Mouse (Mus musculus): Measurements from ENCODE around the gene Scn4a.
"Not testable (repeated sequence)": the region's sequence is repeated elsewhere in the genome, so short reads cannot be mapped to it uniquely, and the experiment has no call there.

Scn4a gene

DNA sequence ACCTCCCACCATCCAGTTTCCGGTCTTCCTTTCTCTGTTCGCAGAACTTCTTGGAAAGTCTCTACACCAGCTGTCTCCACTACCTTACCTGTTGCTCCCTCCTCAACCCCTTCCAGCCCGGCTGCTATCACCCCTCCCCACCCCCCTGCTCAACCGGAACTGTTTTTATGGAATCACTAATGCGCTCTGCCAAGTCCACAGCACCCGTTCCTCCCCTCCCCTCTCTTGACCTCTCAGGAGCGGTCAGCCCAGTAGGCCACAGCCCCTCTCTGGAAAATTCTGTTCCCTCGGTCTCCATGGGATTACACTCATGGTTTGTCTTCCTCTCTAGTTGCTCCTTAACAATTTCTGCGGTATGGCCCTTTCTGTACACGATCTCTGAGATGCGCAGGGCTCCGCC, at the start of gene Scn4a:
Gene Scn4a, minus strand, starts transcription at position 101 of the 400 bp plus-strand sequence.
- DNase-seq (ENCODE audit: low spot score) = no peak

GRCm38 (mm10) chr11:106398481-106398880, 45.4 kb upstream of the Scn4a start:
- DNase-seq (ENCODE audit: low spot score) = no peak

DNA sequence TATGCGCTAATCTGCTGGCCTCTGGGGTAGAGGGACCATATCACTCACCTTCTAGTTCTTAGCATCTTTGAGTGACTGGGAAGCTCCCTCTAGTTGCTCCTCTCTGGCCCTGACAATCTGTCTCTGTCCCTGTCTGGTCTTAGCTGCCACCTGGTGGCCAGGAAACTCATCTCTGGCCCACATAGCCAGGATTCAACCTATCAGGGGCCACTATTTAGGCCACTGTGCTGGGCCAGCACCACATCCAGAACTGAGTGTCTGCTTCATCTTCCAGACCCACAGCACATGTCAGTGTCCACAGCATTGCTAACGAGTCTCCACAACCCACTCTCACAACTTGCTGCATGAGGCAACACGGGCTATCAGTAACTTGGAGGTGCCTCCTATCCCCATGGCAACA, 44.6 kb upstream of the Scn4a start:
- no peak for DNase-seq (ENCODE audit: low spot score)

DNA sequence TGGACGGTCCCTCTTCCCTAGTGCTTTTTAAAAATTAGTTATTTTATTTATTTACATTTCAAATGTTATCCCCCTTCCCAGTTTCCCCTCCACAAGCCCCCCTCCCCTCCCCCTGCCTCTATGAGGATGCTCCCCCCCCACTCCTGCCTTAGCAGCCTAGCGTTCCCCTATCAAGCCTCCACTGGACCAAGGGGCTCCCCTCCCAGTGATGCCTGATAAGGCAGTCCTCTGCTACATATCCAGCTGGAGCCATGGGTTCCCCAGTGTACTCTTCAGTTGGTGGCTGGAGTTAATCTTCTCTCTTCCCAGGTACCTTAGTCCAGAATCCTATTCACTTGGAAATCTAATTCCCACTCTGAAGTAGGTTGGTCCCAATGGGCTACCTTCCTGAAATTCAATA, 41.0 kb upstream of the Scn4a start:
- DNase-seq (ENCODE audit: low spot score) = not testable (repeated sequence)

- DNase-seq (ENCODE audit: low spot score) = no peak
Observed at GRCm38 (mm10) chr11:106393331-106393616, 40.2 kb upstream of the Scn4a start.

DNA sequence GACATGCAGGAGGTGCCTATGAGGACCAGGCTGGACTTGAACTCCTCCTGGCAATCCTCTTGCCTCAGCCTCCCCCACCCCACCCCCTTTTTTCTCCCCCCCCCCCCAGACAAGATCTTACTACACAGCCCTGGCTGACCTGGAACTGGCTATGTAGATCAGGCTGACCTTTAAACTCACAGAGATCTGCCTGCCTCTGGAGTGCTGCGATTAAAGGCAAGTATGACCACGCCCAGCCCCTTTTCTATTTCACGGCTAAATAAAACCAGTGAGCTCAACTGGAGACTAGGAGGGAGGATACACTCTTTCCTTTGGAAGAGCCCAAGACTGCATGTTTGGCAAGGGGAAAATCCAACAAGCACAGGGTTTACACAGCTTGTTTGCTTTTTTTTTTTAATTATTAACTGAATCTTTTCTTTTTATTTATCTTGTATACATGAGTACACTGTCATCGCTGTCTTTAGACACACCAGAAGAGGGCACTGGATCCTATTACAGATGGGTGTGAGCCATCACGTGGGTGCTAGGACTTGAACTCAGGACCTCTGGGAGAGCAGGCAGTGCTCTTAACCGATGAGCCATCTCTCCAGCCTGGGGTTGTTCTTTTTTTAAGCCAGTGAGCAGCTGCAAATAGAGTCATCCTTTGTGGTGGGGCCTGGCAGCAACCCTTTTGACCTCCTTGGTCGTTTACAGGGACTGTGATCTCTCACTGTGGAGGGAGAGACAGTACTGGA, 39.7 kb upstream of the Scn4a start:
- DNase-seq (ENCODE audit: low spot score) = no peak

- DNase-seq (ENCODE audit: low spot score) = peak; percentile 68
Observed at GRCm38 (mm10) chr11:106391546-106392188, 38.6 kb upstream of the Scn4a start.

DNA sequence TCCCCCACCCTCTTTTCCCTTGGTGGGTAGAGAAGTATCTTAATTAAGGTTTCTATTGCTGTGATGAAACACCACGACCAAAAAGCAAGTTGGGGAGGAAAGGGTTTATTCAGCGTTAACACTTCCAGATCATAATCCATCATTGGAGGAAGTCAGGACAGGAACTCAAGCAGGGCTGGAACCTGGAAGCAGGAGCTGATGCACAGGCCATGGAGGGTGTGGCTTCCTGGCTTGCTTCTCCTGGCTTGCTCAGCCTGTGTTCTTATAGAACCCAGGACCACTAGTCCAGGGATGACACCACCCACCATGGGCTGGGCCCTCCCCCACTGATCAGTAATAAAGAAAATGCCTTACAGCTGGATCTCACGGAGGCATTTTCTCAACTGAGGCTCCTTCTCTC, 37.7 kb upstream of the Scn4a start:
- DNase-seq (ENCODE audit: low spot score) = no peak

- no peak for DNase-seq (ENCODE audit: low spot score)
Observed at GRCm38 (mm10) chr11:106389611-106390010, 36.5 kb upstream of the Scn4a start.

GRCm38 (mm10) chr11:106387791-106388216, 34.7 kb upstream of the Scn4a start, which contains the start of gene Icam2:
TSS of gene Icam2 (minus strand) at chr11:106388075.
- DNase-seq (ENCODE audit: low spot score) = no peak

- DNase-seq (ENCODE audit: low spot score) = no peak
Observed at GRCm38 (mm10) chr11:106387020-106387419, 33.9 kb upstream of the Scn4a start.

DNA sequence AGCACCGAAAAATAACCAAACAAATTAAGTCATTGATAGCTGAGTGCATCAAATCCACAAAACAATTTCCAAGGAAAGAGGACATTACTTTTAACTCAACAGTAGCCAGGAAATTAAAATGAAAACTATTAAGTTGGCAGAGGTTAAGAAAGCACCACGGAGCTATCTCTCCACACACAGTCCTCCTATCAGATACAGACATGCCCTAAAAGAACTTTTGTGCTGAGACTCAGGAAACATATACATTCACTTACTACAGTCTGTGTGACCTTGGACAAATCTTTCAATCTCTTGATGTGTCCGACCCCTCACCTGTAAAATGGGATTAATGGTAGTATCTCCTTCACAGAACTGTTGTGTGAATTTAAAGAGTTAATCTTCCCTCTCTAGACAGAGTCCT, 33.3 kb upstream of the Scn4a start:
- no peak for DNase-seq (ENCODE audit: low spot score)

DNA sequence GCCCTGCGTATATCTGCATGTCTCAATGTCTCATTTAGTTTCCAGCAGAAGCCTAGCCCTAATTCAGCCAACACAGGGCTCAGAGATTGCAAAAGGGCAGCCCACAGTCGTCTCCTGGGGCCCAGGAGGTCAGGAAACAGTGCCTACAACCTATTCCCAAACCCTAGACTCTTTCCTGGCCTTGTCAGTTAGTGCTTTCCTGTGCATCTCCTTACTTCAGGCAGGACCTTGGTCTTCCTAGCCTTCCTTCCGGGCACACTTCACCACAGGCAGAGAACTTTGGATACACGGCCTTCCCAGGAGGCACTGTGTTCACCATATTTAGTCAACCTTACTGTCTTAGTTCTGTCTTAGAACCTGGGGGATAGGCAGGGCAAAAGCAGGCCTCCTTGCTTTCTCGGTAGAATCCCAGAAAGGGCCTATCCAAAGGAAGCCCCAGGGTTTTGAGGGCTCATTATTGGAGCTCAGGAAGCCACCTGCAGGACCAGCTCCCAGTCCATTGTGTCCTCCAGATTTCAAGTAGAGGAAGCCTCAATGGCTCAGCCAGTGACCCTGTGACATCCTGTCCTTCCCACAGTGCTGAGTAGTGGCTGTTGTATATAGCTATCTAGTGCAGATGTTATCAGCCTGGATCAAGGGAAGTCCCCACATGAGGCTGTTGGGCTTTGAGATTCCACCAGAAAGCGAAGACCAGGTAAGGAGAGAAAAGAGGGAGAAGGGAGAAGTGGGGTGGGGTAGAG, 30.1 kb upstream of the Scn4a start:
- DNase-seq (ENCODE audit: low spot score) = no peak

DNA sequence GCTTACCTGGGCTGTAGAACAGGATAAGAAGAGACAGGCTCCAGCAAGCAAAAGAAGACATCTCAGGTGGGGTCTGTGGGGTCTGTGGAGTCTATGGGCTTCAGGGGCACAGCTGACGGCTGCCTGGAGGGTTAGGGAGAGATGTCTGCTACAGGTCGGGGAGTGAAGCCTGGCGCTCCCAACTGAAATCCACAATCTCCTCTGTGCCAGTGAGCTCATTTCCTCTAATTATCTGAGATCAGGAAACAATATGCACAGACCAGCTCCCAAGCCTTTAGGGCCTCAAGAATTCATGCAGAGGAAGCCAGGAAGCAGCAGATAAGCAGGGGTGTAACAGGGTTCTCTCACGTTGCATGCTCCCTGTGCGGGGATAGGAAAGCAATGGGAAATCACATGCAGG, 29.3 kb upstream of the Scn4a start:
- no peak for DNase-seq (ENCODE audit: low spot score)

- DNase-seq (ENCODE audit: low spot score) = no peak
Observed at GRCm38 (mm10) chr11:106381883-106382282, 28.8 kb upstream of the Scn4a start.

DNA sequence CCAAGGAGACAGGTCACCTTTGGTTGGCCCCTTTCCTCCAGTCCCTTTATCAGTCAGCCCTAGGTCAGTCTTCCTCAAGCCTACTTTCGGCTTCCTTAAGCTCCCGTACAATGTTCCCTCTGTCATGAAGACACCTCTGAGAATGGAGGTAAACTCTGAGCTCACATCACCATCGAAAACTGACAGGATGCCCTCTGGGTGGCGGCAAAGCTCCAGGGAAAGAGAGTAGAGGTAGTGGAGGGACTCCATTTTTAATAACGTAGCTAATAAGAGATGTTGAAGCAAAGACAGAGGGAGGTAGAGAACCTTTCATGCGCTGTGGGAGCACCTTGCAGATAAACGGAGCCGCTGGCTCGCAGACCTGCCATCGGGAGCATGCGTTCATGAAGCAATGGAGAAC, 27.9 kb upstream of the Scn4a start:
- no peak for DNase-seq (ENCODE audit: low spot score)

- no peak for DNase-seq (ENCODE audit: low spot score)
Observed at GRCm38 (mm10) chr11:106374979-106375378, 21.9 kb upstream of the Scn4a start.

GRCm38 (mm10) chr11:106374559-106374958, 21.5 kb upstream of the Scn4a start:
- no peak for DNase-seq (ENCODE audit: low spot score)

GRCm38 (mm10) chr11:106373998-106374397, 20.9 kb upstream of the Scn4a start:
- no peak for DNase-seq (ENCODE audit: low spot score)

DNA sequence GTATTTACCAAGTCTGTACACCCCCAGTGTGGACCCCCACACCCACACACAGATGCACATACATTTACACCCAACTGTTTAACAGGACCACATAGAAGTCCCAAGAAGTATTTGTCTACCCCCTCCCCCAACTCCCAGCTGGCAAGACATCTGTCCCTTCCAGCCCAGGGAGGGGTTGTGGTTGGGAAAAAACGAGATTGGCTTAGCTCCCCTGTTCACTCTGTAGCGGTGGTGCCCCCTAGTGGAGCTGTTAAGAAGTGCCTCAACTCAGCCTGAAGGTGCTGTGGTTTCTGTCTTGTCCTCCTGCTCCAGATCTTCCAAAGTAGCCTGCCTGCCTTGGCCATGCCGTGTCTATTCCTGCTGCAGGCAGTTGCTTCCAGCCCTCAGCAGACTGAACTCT, 13.2 kb upstream of the Scn4a start:
- DNase-seq (ENCODE audit: low spot score) = peak; percentile 61

DNA sequence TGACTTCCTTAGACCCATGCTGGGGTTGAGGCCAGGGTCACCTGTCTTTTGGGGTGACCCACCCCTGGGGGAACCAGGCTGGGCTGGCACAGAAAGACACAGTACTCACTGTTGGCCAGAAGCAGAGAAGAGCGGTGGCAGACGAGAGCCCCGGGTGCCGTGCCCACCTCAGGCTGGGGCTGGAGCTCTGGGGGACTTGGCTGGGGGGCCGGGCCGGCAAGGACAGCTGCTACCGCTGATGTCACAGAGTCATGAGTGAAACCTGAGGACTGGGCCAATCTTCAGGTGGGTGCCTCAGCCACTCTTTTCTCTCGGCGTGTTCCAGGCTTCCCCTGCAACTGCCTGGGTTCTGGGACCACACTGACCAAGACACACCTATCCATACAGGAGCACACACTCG, 12.3 kb upstream of the Scn4a start, which contains the start of gene Prr29:
Gene Prr29, plus strand, starts transcription at position 107 of the 400 bp plus-strand sequence.
- no peak for DNase-seq (ENCODE audit: low spot score)

- no peak for DNase-seq (ENCODE audit: low spot score)
Observed at GRCm38 (mm10) chr11:106364712-106365111, 11.6 kb upstream of the Scn4a start.

DNA sequence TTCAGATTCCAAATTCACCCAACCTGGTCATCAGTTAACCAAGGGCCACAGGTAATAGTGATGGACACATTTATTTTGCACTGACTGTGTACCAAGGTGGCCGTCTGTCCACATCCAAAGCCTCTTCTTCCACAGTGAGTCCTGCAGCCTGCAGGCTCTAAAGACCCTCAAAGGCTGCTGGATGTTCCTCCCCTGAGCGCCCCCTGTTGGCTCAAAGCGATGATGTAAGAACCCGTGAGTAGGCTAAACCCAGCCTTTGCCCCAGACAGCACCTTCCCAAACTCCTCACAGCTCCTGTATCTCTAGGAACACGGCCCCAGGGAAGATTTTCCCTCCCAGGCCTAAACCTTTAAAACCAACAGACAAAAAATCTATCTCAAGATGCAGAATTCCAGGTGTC, 6.3 kb upstream of the Scn4a start:
- DNase-seq (ENCODE audit: low spot score) = no peak

All from layer of hippocampus, adult 9-10 months (tissue).